Mouse (Mus musculus) limb, embryonic 15.5 days (tissue): ENCODE measurements around the gene Megf6. TPM values are rescaled to one million over a fixed set of nuclear protein-coding genes. Genes with fewer than 3 reads are reported as not detected.

Experiments
- ATAC-seq: fragments of 200-750 bp; cut with Nextera tagmentation; 2 replicates; pipeline ENCODE4 v1.8.0; 2017; ENCODE audit warnings: low read depth, moderate TSS enrichment; ENCODE audit not compliant: insufficient number of reproducible peaks, low FRiP score, low TSS enrichment
- H3K27ac ChIP-seq: fragments of 300-500 bp; sonication (generic); 2 replicates; pipeline ENCODE4 v1.5.1; 2015; ENCODE audit warnings: moderate library complexity, mild to moderate bottlenecking, inconsistent platforms
- H3K27me3 ChIP-seq: fragments of 300-500 bp; sonication (generic); 2 replicates; pipeline ENCODE4 v1.6.1; 2015; ENCODE audit warnings: inconsistent platforms
- H3K36me3 ChIP-seq: fragments of 300-500 bp; sonication (generic); 2 replicates; pipeline ENCODE4 v1.6.1; 2015; ENCODE audit warnings: inconsistent platforms
- H3K4me1 ChIP-seq: fragments of 300-500 bp; sonication (generic); 2 replicates; pipeline ENCODE4 v1.6.1; 2015; ENCODE audit warnings: inconsistent platforms
- H3K4me2 ChIP-seq: fragments of 300-500 bp; sonication (generic); 2 replicates; pipeline ENCODE4 v1.6.1; 2015; ENCODE audit warnings: mild to moderate bottlenecking, inconsistent platforms
- H3K4me3 ChIP-seq: fragments of 300-500 bp; sonication (generic); 2 replicates; pipeline ENCODE4 v1.5.1; 2015; ENCODE audit warnings: mild to moderate bottlenecking, inconsistent platforms
- H3K9ac ChIP-seq: fragments of 300-500 bp; sonication (generic); 2 replicates; pipeline ENCODE4 v1.6.1; 2015; ENCODE audit warnings: inconsistent platforms
- H3K9me3 ChIP-seq: fragments of 300-500 bp; sonication (generic); 2 replicates; pipeline ENCODE4 v1.6.1; 2016; ENCODE audit warnings: inconsistent platforms
- WGBS: fragments of 180-500 bp; shearing (Covaris S2); methylation state at CpG from one replicate; pipeline ENCODE4 v1.1.7; 2015; 5-methylcytosine and 5-hydroxymethylcytosine counted together
- polyA plus RNA-seq: library from polyadenylated mRNA; unstranded; fragments of >200 nt; fragmentation: Nextera tagmentation; extraction: Ambion mirVana; gene quantifications from 2 replicates; pipeline ENCODE4 v1.2.1, GENCODE M21; 2015

Gene Megf6
- polyA plus RNA-seq, 1 experiment from 2014 or later = 110 TPM

GRCm38 (mm10) chr4:154310576-154311262, 140.2 kb downstream of the Megf6 start:
- H3K4me2 ChIP-seq = no peak overlapping the region
- H3K4me1 ChIP-seq = peaks cover 6% of the 10 kb centered on the region; the same call in 1 of the 2 replicates
- H3K9ac ChIP-seq = no peak overlapping the region
- no peaks in the 10 kb centered on the region for H3K36me3 ChIP-seq
- 65% methylated on average over 9 of the region's 9 CpGs for WGBS
- H3K27me3 ChIP-seq = no peaks in the 10 kb centered on the region
- no peak overlapping the region for H3K4me3 ChIP-seq
- no peak overlapping the region for H3K27ac ChIP-seq
- no peak for ATAC-seq
- H3K9me3 ChIP-seq = no peaks in the 10 kb centered on the region

- ATAC-seq = no peak
- WGBS = 93% methylated on average over 2 of the region's 2 CpGs
- no peaks in the 10 kb centered on the region for H3K9me3 ChIP-seq
- H3K27me3 ChIP-seq = no peaks in the 10 kb centered on the region
- no peaks in the 10 kb centered on the region for H3K36me3 ChIP-seq
- H3K4me2 ChIP-seq = no peak overlapping the region
- H3K4me1 ChIP-seq = peaks cover 6% of the 10 kb centered on the region; the same call in 1 of the 2 replicates
- H3K9ac ChIP-seq = no peak overlapping the region
- no peak overlapping the region for H3K4me3 ChIP-seq
- H3K27ac ChIP-seq = peak overlapping the region; percentile 79
These were observed 141.7 kb downstream of the Megf6 start for GRCm38 (mm10) chr4:154312143-154312812.

DNA sequence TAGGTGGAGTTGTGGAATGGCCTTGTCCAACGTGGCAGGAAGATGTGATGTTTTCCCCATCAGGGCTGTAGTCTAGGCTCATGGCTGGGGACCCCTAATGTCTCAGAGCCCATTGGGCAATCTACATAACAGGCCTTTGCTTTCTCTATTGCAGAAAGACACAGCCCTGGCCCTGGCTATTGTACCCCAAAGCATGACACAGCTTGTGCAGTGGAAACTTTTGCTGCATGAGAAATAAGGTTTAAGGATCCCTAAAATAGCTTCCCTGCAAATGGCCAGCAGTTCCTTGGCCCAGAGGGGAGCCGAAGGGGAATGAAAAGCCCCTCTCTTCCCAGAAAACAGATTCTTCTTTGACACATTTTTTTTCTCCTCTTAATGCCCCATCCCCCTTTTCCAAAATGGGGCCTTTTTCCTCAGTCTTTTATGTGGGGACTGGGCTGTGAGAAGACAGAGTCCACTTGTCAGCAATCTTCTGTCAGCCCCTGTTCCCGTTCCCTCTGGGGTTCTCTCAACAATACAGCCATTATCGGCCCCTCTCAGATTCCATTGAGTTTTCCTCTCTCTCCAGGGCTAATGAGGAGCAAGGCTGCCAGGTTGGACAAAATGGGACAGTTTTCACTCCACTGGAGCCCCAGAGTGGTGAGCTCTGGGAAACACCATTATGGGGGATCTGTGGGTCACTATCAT, 142.5 kb downstream of the Megf6 start:
- Histone ChIP-seq H3K9ac (no peak overlapping the region), H3K4me1 (peaks cover 6% of the 10 kb centered on the region; the same call in 1 of the 2 replicates), H3K27me3 (no peaks in the 10 kb centered on the region), H3K4me3 (no peak overlapping the region), H3K36me3 (no peaks in the 10 kb centered on the region), H3K27ac (peak overlapping the region; percentile 79), H3K4me2 (no peak overlapping the region), H3K9me3 (no peaks in the 10 kb centered on the region)
- 44% methylated on average over 4 of the region's 4 CpGs for WGBS
- ATAC-seq = peak; percentile 42; the same call in 1 of the 2 replicates

- ATAC-seq = 0 out of 2 replicates have a peak, but pooled peaks have one; percentile 33
- H3K4me2 ChIP-seq = no peak overlapping the region
- H3K27me3 ChIP-seq = no peaks in the 10 kb centered on the region
- WGBS = 58% methylated on average over 11 of the region's 11 CpGs
- H3K9me3 ChIP-seq = no peaks in the 10 kb centered on the region
- H3K27ac ChIP-seq = peak overlapping the region; percentile 79
- no peak overlapping the region for H3K9ac ChIP-seq
- H3K4me3 ChIP-seq = no peak overlapping the region
- peaks cover 3% of the 10 kb centered on the region; the same call in 1 of the 2 replicates for H3K36me3 ChIP-seq
- H3K4me1 ChIP-seq = peaks cover 6% of the 10 kb centered on the region; the same call in 1 of the 2 replicates
These were observed 143.1 kb downstream of the Megf6 start for GRCm38 (mm10) chr4:154313622-154313967.

Other genes with a start within 250 kb of the Megf6 start
- gene A430005L14Rik, start 213.5 kb upstream of the Megf6 start, polyA plus RNA-seq = 66.7 and 69.3 TPM in 2 replicates
- gene Dffb, start 195.6 kb upstream of the Megf6 start, polyA plus RNA-seq = 11.4 and 12.6 TPM in 2 replicates
- 13.7 and 16.1 TPM in 2 replicates for gene Cep104, start 195.5 kb upstream of the Megf6 start, polyA plus RNA-seq
- 14.7 and 17.1 TPM in 2 replicates for gene Lrrc47, start 159.0 kb upstream of the Megf6 start, polyA plus RNA-seq
- gene Smim1, start 144.5 kb upstream of the Megf6 start, polyA plus RNA-seq = 17.6 and 24.6 TPM in 2 replicates
- not detected in 2 replicates for gene Ccdc27, start 128.1 kb upstream of the Megf6 start, polyA plus RNA-seq
- 3.4 and 3.9 TPM in 2 replicates for gene Trp73, start 30.5 kb upstream of the Megf6 start, polyA plus RNA-seq
- gene Wrap73, start 28.4 kb upstream of the Megf6 start, polyA plus RNA-seq = 38.5 and 39.9 TPM in 2 replicates
- 149 and 157 TPM in 2 replicates for gene Tprgl, start 10.1 kb upstream of the Megf6 start, polyA plus RNA-seq
- 5.5 and 6.5 TPM in 2 replicates for gene Arhgef16, start 130.9 kb downstream of the Megf6 start, polyA plus RNA-seq
- not detected in 2 replicates for gene B230104I21Rik, start 165.4 kb downstream of the Megf6 start, polyA plus RNA-seq